Mouse (Mus musculus) retina, embryonic 14.5 days (tissue): Measurements from ENCODE around the gene Jdp2.
A peak's percentile ranks its signal among the peaks of the same experiment; 100 is the strongest.
"Not testable (repeated sequence)": the region's sequence is repeated elsewhere in the genome, so short reads cannot be mapped to it uniquely, and the experiment has no call there.

Experiments
- DNase-seq: peaks from one replicate; pipeline ENCODE4 v3.0.0-alpha.2; 2015; ENCODE audit warnings: low spot score

Jdp2 gene

GRCm38 (mm10) chr12:85638541-85639325 lies 39.9 kb downstream of the Jdp2 start:
- no peak for DNase-seq

- DNase-seq, result no peak
These were observed 40.6 kb downstream of the Jdp2 start for GRCm38 (mm10) chr12:85639326-85640008.

DNA sequence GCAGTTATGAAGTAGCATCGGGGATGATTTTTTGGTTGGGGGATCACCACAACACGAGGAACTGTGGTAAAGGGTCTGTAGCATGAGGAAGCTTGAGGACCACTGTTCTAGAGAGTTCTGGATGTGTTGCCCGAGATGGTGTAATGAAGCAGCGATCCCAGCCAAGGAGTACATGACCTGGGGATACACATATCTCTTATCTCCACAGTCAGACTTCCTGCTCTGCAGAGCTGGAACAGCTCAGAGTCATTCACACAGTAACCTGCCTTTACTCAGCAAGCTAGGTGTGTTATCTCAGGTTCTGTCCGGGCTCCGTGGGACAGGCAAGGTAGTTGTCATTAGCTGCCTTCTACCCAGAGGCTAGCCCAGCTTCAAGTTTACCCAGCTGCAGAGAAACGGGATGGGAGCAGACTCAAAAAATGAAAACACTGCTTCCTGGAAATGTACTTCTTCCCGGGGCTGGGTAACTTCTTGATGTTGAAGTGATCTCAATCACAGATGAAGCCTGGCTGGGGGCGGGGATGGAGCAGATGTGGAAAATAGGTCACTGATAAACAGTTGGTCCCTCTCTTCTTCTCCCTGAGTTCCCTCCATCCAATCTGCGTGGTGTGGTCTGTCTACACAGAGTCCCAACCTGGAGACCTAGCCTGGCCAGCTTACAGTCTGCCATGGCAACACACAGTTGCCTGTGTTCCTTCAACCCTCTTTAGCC lies 42.2 kb downstream of the Jdp2 start:
- peak; percentile 12 for DNase-seq

DNA sequence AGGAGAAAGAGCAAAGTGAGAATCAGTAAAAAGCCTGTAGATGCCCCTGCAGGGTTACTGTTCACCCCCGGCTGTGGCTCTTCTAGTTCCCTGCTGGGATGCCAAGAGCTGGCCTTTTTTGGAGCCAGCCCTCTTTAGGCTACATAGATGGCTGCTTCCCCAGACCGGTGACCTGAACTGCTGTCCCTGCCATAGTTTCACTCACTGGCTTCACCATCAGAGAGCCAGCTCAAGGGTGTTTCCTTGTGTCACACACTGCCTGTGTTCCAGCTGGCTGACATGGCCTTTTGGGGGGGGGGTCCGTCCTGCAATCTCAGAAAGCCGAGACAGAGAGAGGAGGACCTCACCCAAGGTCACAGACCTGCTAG lies 42.7 kb downstream of the Jdp2 start:
- no peak for DNase-seq

DNA sequence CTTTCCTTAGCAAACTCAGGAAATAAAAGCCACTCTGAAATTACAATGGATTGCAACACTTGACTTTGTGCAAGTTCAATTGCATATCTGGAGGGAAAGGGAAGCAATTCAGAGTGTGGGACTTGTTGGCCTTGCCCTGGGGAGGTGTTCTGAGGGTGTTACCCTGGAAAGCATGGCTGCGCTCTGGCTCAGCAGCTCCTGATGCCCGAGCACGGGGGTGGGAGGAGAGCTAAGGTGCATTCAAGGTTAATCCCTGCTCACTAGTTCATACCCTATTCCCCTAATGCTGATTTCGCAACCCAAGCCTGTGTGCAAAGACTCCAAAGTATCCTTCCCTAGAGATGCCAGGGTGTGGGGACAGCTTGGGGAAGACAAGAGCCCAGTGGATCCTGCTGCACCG lies 44.9 kb downstream of the Jdp2 start:
- DNase-seq, result no peak

DNA sequence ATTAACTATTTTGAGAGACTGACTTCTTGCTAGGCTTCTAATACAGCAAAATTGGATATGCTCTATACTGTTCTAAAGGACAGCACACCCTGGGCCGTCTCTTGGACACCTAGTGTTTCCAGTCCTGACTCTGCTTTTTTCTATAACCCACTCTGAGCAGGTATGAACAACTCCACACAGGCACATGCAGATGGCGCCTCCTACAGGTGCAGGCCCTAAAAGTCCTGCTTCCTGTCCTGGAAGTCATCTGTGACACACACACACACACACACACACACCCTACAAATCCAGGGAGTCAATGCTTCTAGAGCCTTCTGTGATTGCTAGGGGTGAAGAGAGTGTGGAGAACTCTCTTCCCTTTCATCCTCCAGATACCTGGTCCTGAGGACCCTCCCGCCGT lies 46.8 kb downstream of the Jdp2 start:
- no peak for DNase-seq

DNA sequence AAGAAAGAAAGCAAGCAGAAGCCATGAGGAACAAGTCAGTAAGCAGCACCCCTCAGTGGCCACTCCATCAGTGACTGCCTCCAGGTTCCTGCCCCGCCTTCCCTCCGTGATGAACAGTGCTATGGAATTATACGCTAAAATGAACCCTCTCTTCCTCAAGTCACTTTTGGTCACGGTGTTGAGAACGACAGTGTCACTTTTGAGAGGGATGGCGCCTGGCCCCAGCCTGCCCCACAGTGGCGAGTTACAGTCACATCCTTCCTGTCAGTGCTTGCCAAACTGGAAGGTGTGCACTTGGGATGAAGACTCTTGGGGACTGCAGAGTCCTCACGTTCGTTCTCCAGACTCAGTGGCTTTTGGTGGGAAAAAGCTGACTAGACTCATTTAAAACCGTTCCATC lies 48.5 kb downstream of the Jdp2 start:
- no peak for DNase-seq

DNA sequence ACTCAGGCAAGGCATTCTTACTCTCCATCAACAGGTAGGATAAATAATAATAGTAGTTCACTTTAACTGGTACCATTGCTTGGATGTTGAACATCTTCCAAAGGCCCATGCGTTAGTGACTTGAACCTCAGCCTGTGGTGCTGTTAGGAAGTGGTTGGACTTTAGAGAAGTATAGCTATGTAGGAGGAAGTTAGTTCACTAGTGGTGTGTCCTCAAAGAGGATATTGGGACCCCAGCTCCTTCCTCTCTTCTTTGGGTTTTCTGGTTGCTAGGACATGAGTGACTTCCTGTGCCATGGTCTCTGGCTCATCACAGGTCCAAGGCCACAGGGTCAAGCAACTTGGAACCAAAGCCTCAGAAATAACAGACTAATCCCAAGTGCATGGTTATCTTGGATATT lies 49.1 kb downstream of the Jdp2 start:
- DNase-seq, result no peak

DNA sequence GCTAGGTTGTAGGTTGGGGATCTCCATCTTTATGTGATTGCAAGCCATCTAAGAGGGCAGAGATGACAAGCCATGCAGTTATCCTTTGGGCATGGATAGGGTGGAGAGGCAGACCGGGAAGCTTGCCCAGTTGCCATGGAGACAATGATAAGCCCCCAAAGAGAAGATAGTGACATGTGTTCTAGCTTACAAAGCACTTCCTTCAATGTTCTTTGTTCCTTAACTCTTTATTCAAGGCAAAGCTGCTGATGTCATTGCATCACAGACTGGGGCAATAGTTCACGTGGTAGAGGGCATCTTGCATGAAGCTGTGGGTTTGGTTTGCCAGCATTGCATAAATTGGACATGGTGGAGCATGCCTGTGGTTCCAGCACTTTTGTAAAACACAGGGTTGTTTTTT lies 60.5 kb downstream of the Jdp2 start:
- no peak for DNase-seq

- DNase-seq, result no peak
These were observed 62.0 kb downstream of the Jdp2 start for GRCm38 (mm10) chr12:85660855-85661254.

- not testable (repeated sequence) for DNase-seq
These were observed 63.4 kb downstream of the Jdp2 start for GRCm38 (mm10) chr12:85662232-85662631.

- peak; percentile 91 for DNase-seq
These were observed 64.1 kb downstream of the Jdp2 start for GRCm38 (mm10) chr12:85662896-85663295.

DNA sequence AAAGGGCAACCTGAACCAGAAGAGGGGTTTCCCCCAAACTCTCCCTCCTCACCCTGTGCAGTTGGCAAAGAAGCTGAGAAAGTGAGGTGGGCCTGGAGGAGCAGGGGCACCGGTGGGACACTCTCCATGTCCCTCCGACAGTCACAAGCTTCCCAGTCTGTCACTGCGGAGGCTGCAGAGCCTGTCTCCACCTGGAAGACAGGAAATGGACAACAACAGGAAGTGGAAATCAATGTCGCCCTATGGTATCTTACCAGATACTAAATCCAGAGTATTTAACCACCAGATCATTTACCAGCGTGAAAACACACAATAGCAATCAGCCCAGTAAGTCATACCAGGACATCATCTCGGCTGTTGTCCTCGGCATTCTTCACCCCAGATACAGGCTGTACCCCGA lies 67.3 kb downstream of the Jdp2 start:
- no peak for DNase-seq

- no peak for DNase-seq
These were observed 68.2 kb downstream of the Jdp2 start for GRCm38 (mm10) chr12:85667071-85667470.

DNA sequence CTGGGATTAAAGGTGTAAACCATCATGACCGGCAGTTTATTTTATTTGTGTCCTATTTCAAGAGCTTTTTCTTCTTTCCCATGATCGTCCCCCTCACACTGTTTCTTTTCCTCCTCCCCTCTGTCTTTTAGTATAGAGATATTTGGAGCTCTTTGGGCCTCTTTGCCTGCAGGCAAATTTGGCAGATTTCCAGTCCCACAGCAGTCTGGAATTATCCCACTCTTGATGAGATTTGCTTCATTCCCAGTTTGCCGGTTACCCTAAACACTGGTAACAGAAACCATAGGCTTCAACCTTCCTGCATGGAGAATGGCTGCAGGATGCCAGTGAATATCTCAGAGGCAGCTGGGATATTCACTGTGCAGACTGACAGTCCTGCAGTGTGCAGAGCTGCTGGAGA lies 69.9 kb downstream of the Jdp2 start:
- DNase-seq, result no peak

DNA sequence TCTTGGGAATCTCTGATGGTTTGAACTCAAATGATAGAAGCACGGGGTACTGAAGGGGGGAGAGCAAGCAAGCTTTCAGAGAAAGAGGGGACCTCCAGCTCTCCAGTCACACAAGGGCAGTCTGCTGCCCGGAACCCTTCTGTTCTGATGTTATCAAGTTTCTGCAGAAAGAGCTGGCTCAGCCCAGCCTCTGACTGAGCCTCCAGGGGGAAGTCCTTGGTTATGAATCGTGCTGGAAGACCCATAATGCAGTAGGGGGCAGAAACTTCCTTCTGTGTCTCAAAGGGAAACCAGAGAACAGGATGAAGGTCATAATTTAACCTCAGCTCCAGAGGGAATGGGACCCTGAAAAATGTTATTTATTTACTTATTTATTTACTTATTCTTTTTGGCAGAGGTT lies 71.3 kb downstream of the Jdp2 start:
- no peak for DNase-seq

DNA sequence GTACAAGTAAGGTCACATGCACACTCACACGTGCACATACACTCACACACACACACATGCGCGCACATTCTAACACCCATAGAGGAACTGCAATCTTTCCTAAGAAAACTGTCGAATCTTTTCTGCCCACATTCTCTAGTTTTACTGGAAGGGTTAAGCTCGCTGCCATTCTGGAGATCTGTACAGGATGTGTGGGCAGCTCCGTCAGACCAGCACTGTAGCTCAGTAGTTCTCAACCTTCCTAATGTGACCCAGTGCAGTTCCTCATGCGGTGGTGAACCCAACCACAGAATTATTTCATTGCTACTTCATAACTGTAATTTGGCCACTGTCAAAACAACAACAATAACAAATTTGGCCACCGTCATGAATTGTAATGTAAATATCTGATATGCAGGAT lies 75.1 kb downstream of the Jdp2 start:
- no peak for DNase-seq

- DNase-seq, result no peak
These were observed 80.3 kb downstream of the Jdp2 start for GRCm38 (mm10) chr12:85679117-85679516.

DNA sequence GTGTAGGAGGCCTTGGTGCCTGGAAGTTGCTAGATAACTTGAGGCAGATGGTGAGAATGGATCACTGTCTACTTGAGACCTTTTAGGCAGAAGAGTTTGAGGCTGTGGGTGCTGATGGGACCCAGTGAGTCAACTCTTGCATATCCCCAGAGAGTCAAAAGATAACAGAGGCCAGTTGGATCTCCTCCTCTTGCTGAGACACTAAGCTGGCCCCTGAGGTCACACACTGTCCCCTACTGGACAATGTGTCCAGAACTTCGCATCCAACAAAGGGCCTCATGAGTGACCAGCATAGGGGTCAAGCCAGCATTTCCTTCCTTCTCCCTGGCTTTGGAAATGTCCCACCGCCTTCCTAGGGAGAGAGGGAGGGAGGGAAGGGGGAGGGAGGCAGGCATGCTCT lies 81.0 kb downstream of the Jdp2 start:
- DNase-seq, result no peak

DNA sequence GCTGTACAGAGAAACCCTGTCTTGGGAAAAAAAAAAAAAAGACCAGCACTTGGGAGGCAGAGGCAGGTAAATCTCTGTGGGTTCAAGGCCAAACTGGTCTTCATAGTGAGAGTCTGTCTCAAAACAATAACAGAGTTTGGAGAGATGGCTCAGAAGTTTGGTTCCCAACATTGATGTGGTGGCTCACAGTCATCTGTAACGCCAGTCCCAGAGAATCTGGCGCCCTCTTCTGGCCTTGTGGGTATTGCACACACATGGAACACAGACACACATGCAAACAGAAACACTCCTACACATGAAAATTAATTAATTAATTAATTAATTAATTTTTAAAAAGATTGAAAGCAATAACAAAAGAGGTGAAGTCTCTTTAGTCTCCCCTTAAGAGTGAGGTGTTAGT lies 83.5 kb downstream of the Jdp2 start:
- DNase-seq, result no peak

- no peak for DNase-seq
These were observed 85.8 kb downstream of the Jdp2 start for GRCm38 (mm10) chr12:85684411-85685275.
